ENCODE assay signal across 1 mouse cellular context in the genomic region with DNA sequence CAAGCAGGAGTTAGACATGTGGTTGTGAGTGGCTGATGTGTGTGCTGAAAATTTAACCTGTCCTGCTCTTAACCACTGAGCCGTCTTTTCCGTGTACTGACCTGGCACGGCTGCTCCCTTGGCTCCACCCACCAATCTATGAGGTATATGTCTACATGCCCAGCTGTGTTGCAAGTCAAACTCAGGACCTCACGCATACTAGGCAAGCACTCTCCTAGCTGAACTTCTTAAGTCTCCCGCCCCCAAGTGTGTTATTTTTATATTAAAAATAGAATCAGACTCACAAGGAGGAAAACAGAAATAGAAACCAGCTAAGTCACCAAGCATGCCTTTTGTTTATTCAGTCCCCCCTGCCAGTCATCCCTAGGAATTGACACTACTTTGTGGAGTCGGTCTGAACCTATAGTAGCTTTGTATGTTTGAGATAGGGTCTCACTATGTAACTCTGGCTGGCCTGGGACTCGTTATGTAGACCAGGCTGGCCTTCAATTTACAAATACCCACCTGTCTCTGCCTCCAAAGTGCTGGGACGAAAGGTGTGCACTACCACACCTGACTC.
TF ChIP-seq lines count a peak whose summit lies in the region.

No protein-coding gene starts in this region.

TF ChIP-seq in myocyte, 11 proteins besides CTCF, POLR2A, EP300 and RAD21 (continued from another document):
- no peak for TF ChIP-seq MAX (IDR thresholded peaks at IDR 0.05; ENCODE audit: low read depth)
- peak; percentile 27 for TF ChIP-seq TCF12 (IDR thresholded peaks at IDR 0.05; ENCODE audit: insufficient read depth, poor library complexity, severe bottlenecking)
- TF ChIP-seq CEBPB (IDR thresholded peaks at IDR 0.05; ENCODE audit: insufficient read depth, poor library complexity, severe bottlenecking): no peak
- no peak for TF ChIP-seq MYOG (IDR thresholded peaks at IDR 0.05; ENCODE audit: control insufficient read depth in 1 of 3, insufficient read depth in 1 of 3, insufficient read length in 2 of 3, low read depth in 2 of 3)
